Mouse (Mus musculus): ENCODE results near the gene Sema4c.

DNA sequence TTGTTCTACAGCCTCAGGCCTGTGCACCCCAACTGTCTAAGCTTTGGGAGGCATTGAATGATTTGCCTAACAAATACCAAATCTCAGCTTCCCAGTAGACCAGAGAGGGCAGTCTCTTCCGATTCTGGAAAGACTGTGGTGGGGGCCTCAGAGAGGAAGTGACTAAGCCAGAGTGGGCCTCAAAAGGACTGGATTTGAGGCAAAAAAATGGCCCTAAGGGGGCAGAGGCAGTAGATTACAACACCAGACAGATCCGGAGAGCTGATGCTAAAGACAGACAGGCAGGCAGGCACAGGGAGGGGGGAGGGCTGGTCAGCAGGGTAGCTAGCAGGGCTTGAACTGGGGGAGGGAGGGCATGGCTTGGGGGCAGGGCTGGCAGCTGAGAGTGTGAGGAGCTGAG is 8.3 kb upstream of the Sema4c start:
- TF ChIP-seq MAX (IDR thresholded peaks at IDR 0.05; ENCODE audit: low read depth) (no peak), POLR2A (IDR thresholded peaks at IDR 0.05; ENCODE audit: insufficient read length, low read depth) (no peak), USF1 (IDR thresholded peaks at IDR 0.05; ENCODE audit: low read depth) (no peak), MYOD1 (IDR thresholded peaks at IDR 0.05; ENCODE audit: control insufficient read depth in 1 of 3, insufficient read length in 2 of 3, low read depth in 2 of 3) (no peak), POLR2AphosphoS2 (IDR thresholded peaks at IDR 0.05; ENCODE audit: insufficient read length, low read depth) (no peak), MYOG (IDR thresholded peaks at IDR 0.05; ENCODE audit: control insufficient read depth in 1 of 3, insufficient read depth in 1 of 3, insufficient read length in 2 of 3, low read depth in 2 of 3) (no peak)

Data from myocyte (in vitro differentiated cells).